Mouse (Mus musculus) forebrain, embryonic 16.5 days (tissue): ENCODE measurements around the gene Mier2. TPM values are rescaled to one million over a fixed set of nuclear protein-coding genes. Genes with fewer than 3 reads are reported as not detected.

Experiments
- ATAC-seq: fragments of 200-750 bp; cut with Nextera tagmentation; 2 replicates; pipeline ENCODE4 v1.8.0; 2017; ENCODE audit warnings: mild to moderate bottlenecking, moderate library complexity
- H3K27ac ChIP-seq: fragments of 300-500 bp; sonication (generic); 2 replicates; pipeline ENCODE4 v1.5.1; 2014; ENCODE audit warnings: low read length, control low read depth
- H3K27me3 ChIP-seq: fragments of 300-500 bp; sonication (generic); replicated peaks from 2 replicates; pipeline ENCODE4 v1.6.1; 2014; ENCODE audit warnings: low read length; ENCODE audit not compliant: control insufficient read depth, insufficient read depth
- H3K36me3 ChIP-seq: fragments of 300-500 bp; sonication (generic); 2 replicates; pipeline ENCODE4 v1.6.1; 2014; ENCODE audit not compliant: control insufficient read depth, insufficient read depth
- H3K4me1 ChIP-seq: fragments of 300-500 bp; sonication (generic); replicated peaks from 2 replicates; pipeline ENCODE4 v1.6.1; 2014; ENCODE audit warnings: low read length; ENCODE audit not compliant: control insufficient read depth, insufficient read depth
- H3K4me2 ChIP-seq: fragments of 300-500 bp; sonication (generic); 2 replicates; pipeline ENCODE4 v1.6.1; 2014; ENCODE audit warnings: mild to moderate bottlenecking, low read length, control low read depth
- H3K4me3 ChIP-seq: fragments of 300-500 bp; sonication (generic); replicated peaks from 2 replicates; pipeline ENCODE4 v1.5.1; 2014; ENCODE audit warnings: mild to moderate bottlenecking, low read length, control low read depth
- H3K9ac ChIP-seq: fragments of 300-500 bp; sonication (generic); replicated peaks from 2 replicates; pipeline ENCODE4 v1.6.1; 2014; ENCODE audit warnings: low read depth, low read length, control low read depth
- H3K9me3 ChIP-seq: fragments of 300-500 bp; sonication (generic); 2 replicates; pipeline ENCODE4 v1.6.1; 2016; ENCODE audit warnings: low read length; ENCODE audit not compliant: control insufficient read depth
- WGBS: fragments of 180-500 bp; shearing (Covaris S2); extraction: QIAGEN DNeasy Blood & Tissue Kit; methylation state at CpG from one replicate; pipeline ENCODE4 v1.1.7; 2014; 5-methylcytosine and 5-hydroxymethylcytosine counted together
- polyA plus RNA-seq: library from polyadenylated mRNA; unstranded; fragments of >200 nt; fragmentation: Nextera tagmentation; extraction: Ambion mirVana; gene quantifications from 2 replicates; pipeline ENCODE4 v1.2.1, GENCODE M21; 2015

Mier2 gene
- polyA plus RNA-seq, 1 experiment from 2014 or later: 68.5 TPM

GRCm38 (mm10) chr10:79587061-79587751 is 32.2 kb upstream of the Mier2 start, which contains the start of gene Theg:
Gene Theg (minus strand): TSS chr10:79587331.
- Histone ChIP-seq H3K4me2 (no peak within 1 kb of the TSS), H3K4me1 (no peaks in the 10 kb centered on the region), H3K4me3 (no peak within 1 kb of the TSS), H3K9ac (no peak within 1 kb of the TSS), H3K27ac (no peak within 1 kb of the TSS), H3K36me3 (no peaks in the 10 kb centered on the region), H3K27me3 (no peaks in the 10 kb centered on the region), H3K9me3 (no peaks in the 10 kb centered on the region)
- ATAC-seq: no peak
- 81% methylated on average over 5 of the region's 5 CpGs for WGBS

GRCm38 (mm10) chr10:79586243-79586642 is 31.2 kb upstream of the Mier2 start:
- WGBS: 85% methylated on average over 8 of the region's 8 CpGs
- H3K9ac ChIP-seq: no peak overlapping the region

GRCm38 (mm10) chr10:79585723-79586122 is 30.7 kb upstream of the Mier2 start:
- H3K9me3 ChIP-seq: no peaks in the 10 kb centered on the region
- H3K9ac ChIP-seq: no peak overlapping the region
- H3K4me2 ChIP-seq: no peak overlapping the region
- H3K36me3 ChIP-seq: no peaks in the 10 kb centered on the region
- H3K4me1 ChIP-seq: no peaks in the 10 kb centered on the region
- no peak overlapping the region for H3K4me3 ChIP-seq
- WGBS: 95% methylated on average over 5 of the region's 5 CpGs
- H3K27ac ChIP-seq: no peak overlapping the region
- no peaks in the 10 kb centered on the region for H3K27me3 ChIP-seq
- ATAC-seq: no peak

More at GRCm38 (mm10) chr10:79586243-79586642, 31.2 kb upstream of the Mier2 start:
- ATAC-seq: no peak
- no peak overlapping the region for H3K27ac ChIP-seq
- H3K9me3 ChIP-seq: no peaks in the 10 kb centered on the region
- no peaks in the 10 kb centered on the region for H3K27me3 ChIP-seq
- no peak overlapping the region for H3K4me2 ChIP-seq
- H3K4me1 ChIP-seq: no peaks in the 10 kb centered on the region
- no peaks in the 10 kb centered on the region for H3K36me3 ChIP-seq
- no peak overlapping the region for H3K4me3 ChIP-seq

- H3K4me1 ChIP-seq: no peaks in the 10 kb centered on the region
- ATAC-seq: no peak
- WGBS: 90% methylated on average over 6 of the region's 6 CpGs
- no peak overlapping the region for H3K9ac ChIP-seq
- H3K27ac ChIP-seq: no peak overlapping the region
- no peak overlapping the region for H3K4me3 ChIP-seq
- H3K36me3 ChIP-seq: no peaks in the 10 kb centered on the region
- H3K27me3 ChIP-seq: no peaks in the 10 kb centered on the region
- H3K9me3 ChIP-seq: no peaks in the 10 kb centered on the region
- H3K4me2 ChIP-seq: no peak overlapping the region
These were observed 30.1 kb upstream of the Mier2 start for GRCm38 (mm10) chr10:79585136-79585535.

- Histone ChIP-seq H3K27ac (no peak overlapping the region), H3K27me3 (no peaks in the 10 kb centered on the region), H3K36me3 (no peaks in the 10 kb centered on the region), H3K9ac (no peak overlapping the region), H3K4me2 (no peak overlapping the region), H3K9me3 (no peaks in the 10 kb centered on the region), H3K4me3 (no peak overlapping the region), H3K4me1 (no peaks in the 10 kb centered on the region)
- no peak for ATAC-seq
- WGBS: 81% methylated on average over 9 of the region's 9 CpGs
These were observed 29.4 kb upstream of the Mier2 start for GRCm38 (mm10) chr10:79584426-79584825.

GRCm38 (mm10) chr10:79584021-79584420 is 29.0 kb upstream of the Mier2 start:
- H3K36me3 ChIP-seq: no peaks in the 10 kb centered on the region
- no peak overlapping the region for H3K4me3 ChIP-seq
- H3K4me2 ChIP-seq: no peak overlapping the region
- no peak for ATAC-seq
- no peaks in the 10 kb centered on the region for H3K9me3 ChIP-seq
- H3K4me1 ChIP-seq: no peaks in the 10 kb centered on the region
- 71% methylated on average over 7 of the region's 7 CpGs for WGBS
- no peak overlapping the region for H3K9ac ChIP-seq
- no peaks in the 10 kb centered on the region for H3K27me3 ChIP-seq
- no peak overlapping the region for H3K27ac ChIP-seq

- no peak overlapping the region for H3K9ac ChIP-seq
- ATAC-seq: no peak
- H3K27me3 ChIP-seq: no peaks in the 10 kb centered on the region
- H3K4me1 ChIP-seq: no peaks in the 10 kb centered on the region
- 94% methylated on average over 8 of the region's 8 CpGs for WGBS
- H3K27ac ChIP-seq: no peak overlapping the region
- no peaks in the 10 kb centered on the region for H3K36me3 ChIP-seq
- 0 out of 2 replicates have a peak, but pooled peaks cover 3% of the 10 kb centered on the region for H3K9me3 ChIP-seq
- no peak overlapping the region for H3K4me2 ChIP-seq
- H3K4me3 ChIP-seq: no peak overlapping the region
These were observed 26.5 kb upstream of the Mier2 start for GRCm38 (mm10) chr10:79581501-79581900.

GRCm38 (mm10) chr10:79580811-79581210 is 25.8 kb upstream of the Mier2 start:
- Histone ChIP-seq H3K4me1 (no peaks in the 10 kb centered on the region), H3K9ac (no peak overlapping the region), H3K27me3 (no peaks in the 10 kb centered on the region), H3K4me3 (no peak overlapping the region), H3K27ac (no peak overlapping the region), H3K9me3 (0 out of 2 replicates have a peak, but pooled peaks cover 3% of the 10 kb centered on the region), H3K36me3 (no peaks in the 10 kb centered on the region), H3K4me2 (no peak overlapping the region)
- 45% methylated on average over 6 of the region's 6 CpGs for WGBS
- ATAC-seq: no peak

GRCm38 (mm10) chr10:79580356-79580755 is 25.4 kb upstream of the Mier2 start:
- Histone ChIP-seq H3K27ac (no peak overlapping the region), H3K4me3 (no peak overlapping the region), H3K4me1 (no peaks in the 10 kb centered on the region), H3K9ac (no peak overlapping the region), H3K27me3 (no peaks in the 10 kb centered on the region), H3K36me3 (no peaks in the 10 kb centered on the region), H3K9me3 (0 out of 2 replicates have a peak, but pooled peaks cover 3% of the 10 kb centered on the region), H3K4me2 (no peak overlapping the region)
- 75% methylated on average over 7 of the region's 7 CpGs for WGBS
- ATAC-seq: no peak
